12 mouse cellular contexts compared by ENCODE assay signal in genomic region chr8:46388421-46388820, GRCm38 (mm10).
"Had no signal": no experiment of that assay in that cellular context is flagged by ENCODE, and none has a peak within 500 bp of the region (broad histone marks: within the 10 kb centered on the region; RNA-seq: fewer than 3 reads in every experiment).

No protein-coding gene starts in this region.

- H3K27ac ChIP-seq: left cerebral cortex, adult 2 months; limb, embryonic 10.5 days; liver, embryonic 14.5 days; neural tube, embryonic 15.5 days had no signal

- H3K27me3 ChIP-seq: neural tube, embryonic 15.5 days had no signal

- H3K4me3 ChIP-seq: left cerebral cortex, adult 2 months; limb, embryonic 10.5 days; myocyte; neural tube, embryonic 15.5 days had no signal

- H3K36me3 ChIP-seq: limb, embryonic 10.5 days; neural tube, embryonic 15.5 days had no signal

- H3K4me1 ChIP-seq: limb, embryonic 10.5 days; neural tube, embryonic 15.5 days had no signal

- ATAC-seq: intestine, embryonic 16.5 days; lung, postnatal 0 days had no signal

- H3K9ac ChIP-seq: liver, embryonic 14.5 days; neural tube, embryonic 15.5 days had no signal

- DNase-seq: lung, adult 2 months; lung, postnatal 36 days; midbrain, embryonic 14.5 days; right cerebral cortex, adult 18-20 months; right cerebral cortex, postnatal 25 days had no signal

- H3K9me3 ChIP-seq: limb, embryonic 10.5 days; neural tube, embryonic 15.5 days had no signal

- H3K4me2 ChIP-seq: neural tube, embryonic 15.5 days had no signal
